Mouse (Mus musculus): ENCODE data around the gene Palm. TPM values are rescaled to one million over a fixed set of nuclear protein-coding genes. Genes with fewer than 3 reads are reported as not detected.

The Palm gene
- total RNA-seq, 4 experiments from 2014 or later: 244 to 264 (median 260) TPM

- DNase-seq (ENCODE audit: low spot score in 2 of 2): no peak
Observed at GRCm38 (mm10) chr10:79822372-79822771, 29.0 kb downstream of the Palm start.

- no peak for DNase-seq (ENCODE audit: low spot score in 2 of 2)
Observed at GRCm38 (mm10) chr10:79823011-79823410, 29.6 kb downstream of the Palm start.

- no peak for DNase-seq (ENCODE audit: low spot score in 2 of 2)
Observed at GRCm38 (mm10) chr10:79824413-79824812, 31.0 kb downstream of the Palm start.

GRCm38 (mm10) chr10:79831583-79831982 lies 38.2 kb downstream of the Palm start:
- DNase-seq (ENCODE audit: low spot score in 2 of 2): no peak

GRCm38 (mm10) chr10:79832026-79832785 lies 38.8 kb downstream of the Palm start:
- DNase-seq (ENCODE audit: low spot score in 2 of 2): no peak

- no peak for DNase-seq (ENCODE audit: low spot score in 2 of 2)
Observed at GRCm38 (mm10) chr10:79832786-79833181, 39.4 kb downstream of the Palm start.

- peak in 1 of 2 experiments; percentile 70 for DNase-seq (ENCODE audit: low spot score in 2 of 2)
Observed at GRCm38 (mm10) chr10:79834769-79835398, 41.5 kb downstream of the Palm start.

- DNase-seq (ENCODE audit: low spot score in 2 of 2): no peak
Observed at GRCm38 (mm10) chr10:79836918-79837317, 43.5 kb downstream of the Palm start.

GRCm38 (mm10) chr10:79838151-79838550 lies 44.8 kb downstream of the Palm start:
- DNase-seq (ENCODE audit: low spot score in 2 of 2): no peak

GRCm38 (mm10) chr10:79840091-79840490 lies 46.7 kb downstream of the Palm start:
- no peak for DNase-seq (ENCODE audit: low spot score in 2 of 2)

GRCm38 (mm10) chr10:79840644-79841551 lies 47.5 kb downstream of the Palm start:
- DNase-seq (ENCODE audit: low spot score in 2 of 2): peak; percentile 69 to 76

GRCm38 (mm10) chr10:79842322-79842721 lies 49.0 kb downstream of the Palm start:
- no peak for DNase-seq (ENCODE audit: low spot score in 2 of 2)

GRCm38 (mm10) chr10:79843476-79843875 lies 50.1 kb downstream of the Palm start:
- DNase-seq (ENCODE audit: low spot score in 2 of 2): no peak

GRCm38 (mm10) chr10:79846553-79846952 lies 53.2 kb downstream of the Palm start:
- DNase-seq (ENCODE audit: low spot score in 2 of 2): no peak

GRCm38 (mm10) chr10:79849941-79850628 lies 56.7 kb downstream of the Palm start:
- DNase-seq (ENCODE audit: low spot score in 2 of 2): no peak

- DNase-seq (ENCODE audit: low spot score in 2 of 2): no peak
Observed at GRCm38 (mm10) chr10:79851653-79852052, 58.3 kb downstream of the Palm start.

GRCm38 (mm10) chr10:79852107-79852789 lies 58.9 kb downstream of the Palm start:
- DNase-seq (ENCODE audit: low spot score in 2 of 2): no peak

- no peak for DNase-seq (ENCODE audit: low spot score in 2 of 2)
Observed at GRCm38 (mm10) chr10:79852827-79853226, 59.5 kb downstream of the Palm start.

GRCm38 (mm10) chr10:79853392-79853791 lies 60.0 kb downstream of the Palm start:
- peak; percentile 85 for DNase-seq (ENCODE audit: low spot score in 2 of 2)

Measured in layer of hippocampus, adult 8-10 months (tissue).